Mouse (Mus musculus): ENCODE data around the gene Bank1. TPM values are rescaled to one million over a fixed set of nuclear protein-coding genes. Genes with fewer than 3 reads are reported as not detected.

The Bank1 gene
- polyA plus RNA-seq, 1 experiment: not detected

GRCm38 (mm10) chr3:136287883-136288282 lies 38.0 kb downstream of the Bank1 start:
- TF ChIP-seq GATA1 (IDR thresholded peaks at IDR 0.05; ENCODE audit: low read length): no peak

GRCm38 (mm10) chr3:136264969-136265595 lies 60.8 kb downstream of the Bank1 start:
- TF ChIP-seq GATA1 (IDR thresholded peaks at IDR 0.05; ENCODE audit: low read length): no peak

GRCm38 (mm10) chr3:136257761-136258160 lies 68.1 kb downstream of the Bank1 start:
- no peak for TF ChIP-seq GATA1 (IDR thresholded peaks at IDR 0.05; ENCODE audit: low read length)

GRCm38 (mm10) chr3:136254713-136255112 lies 71.2 kb downstream of the Bank1 start:
- no peak for TF ChIP-seq GATA1 (IDR thresholded peaks at IDR 0.05; ENCODE audit: low read length)

- TF ChIP-seq GATA1 (IDR thresholded peaks at IDR 0.05; ENCODE audit: low read length): no peak
These were observed 73.0 kb downstream of the Bank1 start for GRCm38 (mm10) chr3:136252820-136253219.

- no peak for TF ChIP-seq GATA1 (IDR thresholded peaks at IDR 0.05; ENCODE audit: low read length)
These were observed 74.3 kb downstream of the Bank1 start for GRCm38 (mm10) chr3:136251578-136251977.

GRCm38 (mm10) chr3:136247331-136247730 lies 78.5 kb downstream of the Bank1 start:
- no peak for TF ChIP-seq GATA1 (IDR thresholded peaks at IDR 0.05; ENCODE audit: low read length)

- TF ChIP-seq GATA1 (IDR thresholded peaks at IDR 0.05; ENCODE audit: low read length): no peak
These were observed 80.9 kb downstream of the Bank1 start for GRCm38 (mm10) chr3:136244931-136245330.

- TF ChIP-seq GATA1 (IDR thresholded peaks at IDR 0.05; ENCODE audit: low read length): no peak
These were observed 87.1 kb downstream of the Bank1 start for GRCm38 (mm10) chr3:136238790-136239189.

GRCm38 (mm10) chr3:136233507-136233906 lies 92.4 kb downstream of the Bank1 start:
- no peak for TF ChIP-seq GATA1 (IDR thresholded peaks at IDR 0.05; ENCODE audit: low read length)

- TF ChIP-seq GATA1 (IDR thresholded peaks at IDR 0.05; ENCODE audit: low read length): no peak
These were observed 95.2 kb downstream of the Bank1 start for GRCm38 (mm10) chr3:136230602-136231151.

- TF ChIP-seq GATA1 (IDR thresholded peaks at IDR 0.05; ENCODE audit: low read length): no peak
These were observed 136.1 kb downstream of the Bank1 start for GRCm38 (mm10) chr3:136189661-136190228.

- TF ChIP-seq GATA1 (IDR thresholded peaks at IDR 0.05; ENCODE audit: low read length): no peak
These were observed 139.2 kb downstream of the Bank1 start for GRCm38 (mm10) chr3:136186548-136187113.

GRCm38 (mm10) chr3:136171631-136172030 lies 154.2 kb downstream of the Bank1 start:
- TF ChIP-seq GATA1 (IDR thresholded peaks at IDR 0.05; ENCODE audit: low read length): no peak

- no peak for TF ChIP-seq GATA1 (IDR thresholded peaks at IDR 0.05; ENCODE audit: low read length)
These were observed 157.8 kb downstream of the Bank1 start for GRCm38 (mm10) chr3:136168071-136168470.

GRCm38 (mm10) chr3:136166671-136167070 lies 159.2 kb downstream of the Bank1 start:
- TF ChIP-seq GATA1 (IDR thresholded peaks at IDR 0.05; ENCODE audit: low read length): no peak

GRCm38 (mm10) chr3:136166033-136166361 lies 159.9 kb downstream of the Bank1 start:
- TF ChIP-seq GATA1 (IDR thresholded peaks at IDR 0.05; ENCODE audit: low read length): no peak

All from G1E-ER4 (cell line).